Mouse (Mus musculus) limb, embryonic 14.5 days (tissue): ENCODE data around the gene Slc25a39. TPM values are rescaled to one million over a fixed set of nuclear protein-coding genes. Genes with fewer than 3 reads are reported as not detected.

ENCODE experiments used
- ATAC-seq: fragments of 200-750 bp; cut with Nextera tagmentation; 2 replicates; pipeline ENCODE4 v1.8.0; 2017; ENCODE audit warnings: low read depth, moderate number of reproducible peaks, moderate TSS enrichment; ENCODE audit not compliant: low FRiP score
- DNase-seq: peaks from one replicate; pipeline ENCODE4 v3.0.0-alpha.2; 2015; ENCODE audit warnings: low spot score
- H3K27ac ChIP-seq: fragments of 300-500 bp; sonication (generic); replicated peaks from 2 replicates; pipeline ENCODE4 v1.5.1; 2014; ENCODE audit warnings: low read depth, mild to moderate bottlenecking, low read length, moderate library complexity, mixed read lengths
- H3K27me3 ChIP-seq: fragments of 300-500 bp; sonication (generic); 2 replicates; pipeline ENCODE4 v1.6.1; 2014; ENCODE audit warnings: low read length, mixed read lengths; ENCODE audit not compliant: control insufficient read depth, insufficient read depth
- H3K36me3 ChIP-seq: fragments of 300-500 bp; sonication (generic); 2 replicates; pipeline ENCODE4 v1.6.1; 2014; ENCODE audit warnings: mild to moderate bottlenecking, low read length, moderate library complexity, mixed read lengths; ENCODE audit not compliant: control insufficient read depth, insufficient read depth
- H3K4me1 ChIP-seq: fragments of 300-500 bp; sonication (generic); 2 replicates; pipeline ENCODE4 v1.6.1; 2014; ENCODE audit warnings: antibody characterized with exemption, low read length, mixed read lengths; ENCODE audit not compliant: control insufficient read depth, insufficient read depth
- H3K4me2 ChIP-seq: fragments of 300-500 bp; sonication (generic); replicated peaks from 2 replicates; pipeline ENCODE4 v1.6.1; 2014; ENCODE audit warnings: low read depth, mild to moderate bottlenecking, low read length, moderate library complexity; ENCODE audit not compliant: severe bottlenecking
- H3K4me3 ChIP-seq: fragments of 300-500 bp; sonication (generic); replicated peaks from 2 replicates; pipeline ENCODE4 v1.5.1; 2014; ENCODE audit warnings: low read length
- H3K9ac ChIP-seq: fragments of 300-500 bp; sonication (generic); 2 replicates; pipeline ENCODE4 v1.6.1; 2014; ENCODE audit warnings: mild to moderate bottlenecking, low read depth, low read length, moderate library complexity; ENCODE audit not compliant: severe bottlenecking
- H3K9me3 ChIP-seq: fragments of 300-500 bp; sonication (generic); 2 replicates; pipeline ENCODE4 v1.6.1; 2016; ENCODE audit warnings: low read length; ENCODE audit not compliant: control insufficient read depth
- POLR2A ChIP-seq: fragments of 200-500 bp; IDR thresholded peaks from 2 replicates; pipeline ENCODE4 v1.8.0; 2012; ENCODE audit warnings: inconsistent platforms, mild to moderate bottlenecking, moderate library complexity, borderline replicate concordance; ENCODE audit not compliant: insufficient read depth, insufficient read length; ENCODE audit errors: extremely low read depth
- WGBS: fragments of 180-500 bp; shearing (Covaris S2); extraction: QIAGEN DNeasy Blood & Tissue Kit; methylation state at CpG from one replicate; pipeline ENCODE4 v1.1.7; 2014; 5-methylcytosine and 5-hydroxymethylcytosine counted together
- polyA plus RNA-seq, 2 experiments: library from polyadenylated mRNA; depleted of rRNA in 1 of 2; stranded (reverse) in 1 of 2; unstranded in 1 of 2; fragments of >200 nt; fragmentation: Nextera tagmentation in 1 of 2; extraction: Ambion mirVana in 1 of 2; gene quantifications; 2 replicates each; pipeline versions ENCODE4 v1.2.1 to v1.2.3; 2012 to 2014

Gene Slc25a39
- polyA plus RNA-seq, 2 experiments, result 120 to 179 TPM

- Histone ChIP-seq H3K27ac (no peak overlapping the region), H3K4me3 (no peak overlapping the region), H3K27me3 (peaks cover 34% of the 10 kb centered on the region), H3K9me3 (no peaks in the 10 kb centered on the region), H3K9ac (no peak overlapping the region), H3K36me3 (no peaks in the 10 kb centered on the region), H3K4me1 (peaks cover 12% of the 10 kb centered on the region), H3K4me2 (no peak overlapping the region)
- TF ChIP-seq POLR2A, result no peak
- DNase-seq (no peak), ATAC-seq (no peak)
- 57% methylated on average over 6 of the region's 6 CpGs for whole genome bisulfite sequencing
Measured at GRCm38 (mm10) chr11:102396263-102396662, 11.5 kb downstream of the Slc25a39 start.

- Histone ChIP-seq H3K36me3 (no peaks in the 10 kb centered on the region), H3K27me3 (peaks cover 25% of the 10 kb centered on the region), H3K4me1 (peaks cover 12% of the 10 kb centered on the region), H3K4me2 (no peak overlapping the region), H3K27ac (no peak overlapping the region), H3K4me3 (no peak overlapping the region), H3K9me3 (no peaks in the 10 kb centered on the region), H3K9ac (no peak overlapping the region)
- no peak for TF ChIP-seq POLR2A
- ATAC-seq (no peak), DNase-seq (no peak)
- 14% methylated on average over 5 of the region's 5 CpGs for WGBS
Measured at GRCm38 (mm10) chr11:102395250-102395649, 12.5 kb downstream of the Slc25a39 start.

GRCm38 (mm10) chr11:102394421-102395124, 13.2 kb downstream of the Slc25a39 start:
- Histone ChIP-seq H3K9me3 (no peaks in the 10 kb centered on the region), H3K9ac (no peak overlapping the region), H3K4me1 (peaks cover 9% of the 10 kb centered on the region), H3K36me3 (no peaks in the 10 kb centered on the region), H3K4me2 (no peak overlapping the region), H3K27ac (no peak overlapping the region), H3K27me3 (peaks cover 18% of the 10 kb centered on the region), H3K4me3 (no peak overlapping the region)
- 77% methylated on average over 9 of the region's 9 CpGs for WGBS
- DNase-seq (no peak), ATAC-seq (no peak)
- no peak for TF ChIP-seq POLR2A

GRCm38 (mm10) chr11:102393719-102394420, 13.9 kb downstream of the Slc25a39 start:
- Histone ChIP-seq H3K9ac (no peak overlapping the region), H3K4me1 (peaks cover 7% of the 10 kb centered on the region), H3K27me3 (peaks cover 11% of the 10 kb centered on the region; the same call in 1 of the 2 replicates), H3K36me3 (no peaks in the 10 kb centered on the region), H3K9me3 (no peaks in the 10 kb centered on the region), H3K27ac (no peak overlapping the region), H3K4me3 (peak overlapping the region; percentile 35), H3K4me2 (peak overlapping the region; percentile 94)
- no peak for DNase-seq
- 8% methylated on average over 17 of the region's 17 CpGs for WGBS
- no peak for TF ChIP-seq POLR2A
- no peak for ATAC-seq

- Histone ChIP-seq H3K4me3 (peak within 1 kb of the TSS; percentile 35), H3K36me3 (no peaks in the 10 kb centered on the region), H3K9ac (no peak within 1 kb of the TSS), H3K9me3 (no peaks in the 10 kb centered on the region), H3K27me3 (peaks cover 5% of the 10 kb centered on the region; the same call in 1 of the 2 replicates), H3K27ac (no peak within 1 kb of the TSS), H3K4me2 (peak within 1 kb of the TSS; percentile 94), H3K4me1 (peaks cover 7% of the 10 kb centered on the region)
- under 1% methylated on average over 20 of the region's 34 CpGs for WGBS
- TF ChIP-seq POLR2A, result no peak
- DNase-seq, result peak; percentile 83
- ATAC-seq, result peak; percentile 87
Measured at GRCm38 (mm10) chr11:102393238-102393634, 14.5 kb downstream of the Slc25a39 start, which contains the start of gene Rundc3a. Rundc3a (plus strand) TSS chr11:102393403.
